Mouse (Mus musculus): Measurements from ENCODE around the gene Rbfox2. TPM values are rescaled to one million over a fixed set of nuclear protein-coding genes. Genes with fewer than 3 reads are reported as not detected.
A peak's percentile ranks its signal among the peaks of the same experiment; 100 is the strongest.

The Rbfox2 gene
- polyA plus RNA-seq, 1 experiment from 2014 or later = 81.9 TPM

DNA sequence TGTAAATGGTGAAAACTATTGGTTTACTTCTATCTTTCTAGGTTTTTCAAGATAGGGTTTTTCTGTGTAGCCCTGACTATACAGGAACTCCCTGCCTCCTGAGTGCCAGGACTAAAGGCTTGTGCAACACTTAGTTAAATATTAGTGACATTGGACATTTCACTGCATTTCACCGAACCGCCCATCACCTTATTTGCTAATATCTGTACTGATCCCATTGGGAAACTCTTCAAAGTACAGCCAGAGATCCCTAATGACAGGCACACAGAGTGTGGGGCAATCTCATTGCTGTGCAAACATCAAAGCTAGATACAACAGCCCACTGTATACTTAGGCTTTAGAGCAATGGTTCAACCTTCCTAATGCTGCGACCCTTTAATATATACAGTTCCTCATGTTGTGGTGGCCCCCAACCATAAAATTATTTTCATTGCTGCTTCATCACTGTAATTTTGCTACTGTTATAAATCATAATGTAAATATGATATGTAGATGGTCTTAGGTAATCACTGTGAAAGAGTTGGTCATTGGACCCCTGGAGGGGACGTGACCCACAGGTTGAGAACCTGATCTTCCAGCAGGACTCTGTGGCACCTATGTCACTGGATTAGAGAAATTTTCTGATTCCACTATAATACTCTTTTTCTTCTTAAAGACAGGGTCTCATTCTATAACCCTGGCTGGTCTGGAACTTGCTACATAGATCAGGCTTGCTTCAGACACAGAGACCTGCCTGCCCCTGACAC lies 182.3 kb downstream of the Rbfox2 start:
- WGBS = 96% methylated on average over 4 of the region's 4 CpGs
- no peak for DNase-seq (ENCODE audit: low spot score)
- ATAC-seq (replicated peaks; ENCODE audit: insufficient number of reproducible peaks, low FRiP score, low TSS enrichment, low read depth) = no peak

DNA sequence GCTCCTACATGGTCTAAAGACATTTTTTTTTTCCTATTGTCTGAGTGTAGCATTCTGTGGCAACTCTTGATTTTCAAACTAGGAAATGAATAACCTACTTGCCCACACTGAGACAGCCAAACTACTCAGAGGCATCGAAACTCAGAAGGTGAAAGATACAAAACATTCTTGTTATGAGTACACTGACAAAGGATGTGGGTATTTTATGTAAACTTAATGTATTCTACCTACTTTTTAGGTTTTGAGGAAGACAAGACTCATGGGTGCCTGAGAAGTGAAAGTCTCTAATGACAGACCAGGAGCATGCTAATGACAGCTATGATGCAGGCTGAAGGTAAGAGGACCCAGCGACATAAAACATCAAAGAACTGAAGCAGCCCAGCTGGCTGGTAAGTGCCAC lies 184.0 kb downstream of the Rbfox2 start:
- ATAC-seq (replicated peaks; ENCODE audit: insufficient number of reproducible peaks, low FRiP score, low TSS enrichment, low read depth) (no peak), DNase-seq (ENCODE audit: low spot score) (no peak)
- no peaks in the 10 kb centered on the region for H3K36me3 ChIP-seq (replicated peaks; ENCODE audit: control insufficient read depth, insufficient read depth, low read depth, low read length)
- H3K4me2 ChIP-seq (ENCODE audit: low read depth, low read length) = no peak overlapping the region
- H3K4me1 ChIP-seq (ENCODE audit: control insufficient read depth, insufficient read depth, low read length) = no peaks in the 10 kb centered on the region
- no peaks in the 10 kb centered on the region for H3K27me3 ChIP-seq (ENCODE audit: control insufficient read depth, insufficient read depth, low read length)
- no peak overlapping the region for H3K27ac ChIP-seq (replicated peaks; ENCODE audit: low read depth, low read length)
- WGBS = 90% methylated on average over 2 of the region's 2 CpGs
- H3K9ac ChIP-seq (replicated peaks; ENCODE audit: low read length) = no peak overlapping the region
- H3K4me3 ChIP-seq (ENCODE audit: low read depth, low read length) = no peak overlapping the region
- no peaks in the 10 kb centered on the region for H3K9me3 ChIP-seq (replicated peaks; ENCODE audit: control insufficient read depth, low read length)

More for the DNA sequence above, 182.3 kb downstream of the Rbfox2 start:
- H3K36me3 ChIP-seq (replicated peaks; ENCODE audit: control insufficient read depth, insufficient read depth, low read depth, low read length) = no peaks in the 10 kb centered on the region
- no peaks in the 10 kb centered on the region for H3K27me3 ChIP-seq (ENCODE audit: control insufficient read depth, insufficient read depth, low read length)
- H3K4me3 ChIP-seq (ENCODE audit: low read depth, low read length) = no peak overlapping the region
- H3K4me1 ChIP-seq (ENCODE audit: control insufficient read depth, insufficient read depth, low read length) = no peaks in the 10 kb centered on the region
- H3K9me3 ChIP-seq (replicated peaks; ENCODE audit: control insufficient read depth, low read length) = no peaks in the 10 kb centered on the region
- H3K9ac ChIP-seq (replicated peaks; ENCODE audit: low read length) = no peak overlapping the region
- H3K4me2 ChIP-seq (ENCODE audit: low read depth, low read length) = no peak overlapping the region
- no peak overlapping the region for H3K27ac ChIP-seq (replicated peaks; ENCODE audit: low read depth, low read length)

DNA sequence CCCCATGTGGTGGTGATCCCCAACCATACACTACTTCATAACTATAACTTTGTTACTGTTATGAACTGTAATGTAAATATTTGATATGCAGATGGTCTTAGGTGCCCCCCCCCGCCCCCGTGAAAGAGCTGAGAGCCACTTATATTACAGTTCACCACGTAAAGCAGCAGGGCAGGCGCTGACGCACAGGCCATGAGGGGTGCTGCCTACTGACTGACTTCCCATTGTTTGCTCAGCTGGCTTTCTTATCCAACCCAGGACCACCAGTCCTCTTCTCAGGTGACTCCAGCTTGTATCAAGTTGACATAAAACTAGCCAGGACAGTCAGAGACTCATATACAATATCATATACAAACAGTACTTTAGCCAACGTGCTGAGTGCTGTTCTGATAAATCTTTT lies 184.6 kb downstream of the Rbfox2 start:
- H3K27ac ChIP-seq (replicated peaks; ENCODE audit: low read depth, low read length) = no peak overlapping the region
- ATAC-seq (replicated peaks; ENCODE audit: insufficient number of reproducible peaks, low FRiP score, low TSS enrichment, low read depth) = no peak
- no peak overlapping the region for H3K9ac ChIP-seq (replicated peaks; ENCODE audit: low read length)
- WGBS = 62% methylated on average over 6 of the region's 6 CpGs
- no peaks in the 10 kb centered on the region for H3K27me3 ChIP-seq (ENCODE audit: control insufficient read depth, insufficient read depth, low read length)
- H3K4me1 ChIP-seq (ENCODE audit: control insufficient read depth, insufficient read depth, low read length) = no peaks in the 10 kb centered on the region
- H3K36me3 ChIP-seq (replicated peaks; ENCODE audit: control insufficient read depth, insufficient read depth, low read depth, low read length) = no peaks in the 10 kb centered on the region
- H3K4me3 ChIP-seq (ENCODE audit: low read depth, low read length) = no peak overlapping the region
- no peak overlapping the region for H3K4me2 ChIP-seq (ENCODE audit: low read depth, low read length)
- DNase-seq (ENCODE audit: low spot score) = peak; percentile 24
- no peaks in the 10 kb centered on the region for H3K9me3 ChIP-seq (replicated peaks; ENCODE audit: control insufficient read depth, low read length)

GRCm38 (mm10) chr15:77119666-77120065 lies 187.1 kb downstream of the Rbfox2 start:
- no peak for ATAC-seq (replicated peaks; ENCODE audit: insufficient number of reproducible peaks, low FRiP score, low TSS enrichment, low read depth)

DNA sequence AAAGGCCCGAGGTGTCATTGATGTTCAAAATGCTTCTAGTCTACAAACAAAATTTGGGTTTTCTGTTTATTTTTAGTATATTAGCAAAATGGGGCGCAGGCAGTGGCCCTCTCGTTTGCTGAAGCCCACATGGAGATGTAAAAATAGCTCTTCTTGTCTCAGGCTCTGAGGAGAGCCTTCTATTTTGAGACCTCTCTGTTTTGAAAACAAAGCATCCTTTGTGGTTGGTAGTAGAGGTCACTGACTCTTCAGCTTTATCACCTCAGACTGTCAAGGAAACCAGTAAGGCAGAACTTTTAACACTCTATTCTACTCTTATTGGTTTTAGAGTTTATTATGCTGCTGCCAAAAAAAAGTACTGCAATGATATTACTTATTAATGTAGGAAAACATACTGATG lies 189.6 kb downstream of the Rbfox2 start:
- DNase-seq (ENCODE audit: low spot score) = no peak
- no peak overlapping the region for H3K4me3 ChIP-seq (ENCODE audit: low read depth, low read length)
- no peaks in the 10 kb centered on the region; the same call in 1 of the 2 replicates for H3K36me3 ChIP-seq (replicated peaks; ENCODE audit: control insufficient read depth, insufficient read depth, low read depth, low read length)
- WGBS = 24% methylated on average over 3 of the region's 3 CpGs
- no peak overlapping the region for H3K9ac ChIP-seq (replicated peaks; ENCODE audit: low read length)
- no peak overlapping the region for H3K27ac ChIP-seq (replicated peaks; ENCODE audit: low read depth, low read length)
- ATAC-seq (replicated peaks; ENCODE audit: insufficient number of reproducible peaks, low FRiP score, low TSS enrichment, low read depth) = no peak
- H3K9me3 ChIP-seq (replicated peaks; ENCODE audit: control insufficient read depth, low read length) = no peaks in the 10 kb centered on the region
- no peaks in the 10 kb centered on the region for H3K4me1 ChIP-seq (ENCODE audit: control insufficient read depth, insufficient read depth, low read length)
- H3K4me2 ChIP-seq (ENCODE audit: low read depth, low read length) = no peak overlapping the region
- H3K27me3 ChIP-seq (ENCODE audit: control insufficient read depth, insufficient read depth, low read length) = no peaks in the 10 kb centered on the region

More at GRCm38 (mm10) chr15:77119666-77120065, 187.1 kb downstream of the Rbfox2 start:
- DNase-seq (ENCODE audit: low spot score) = no peak
- H3K9me3 ChIP-seq (replicated peaks; ENCODE audit: control insufficient read depth, low read length) = no peaks in the 10 kb centered on the region
- WGBS = 96% methylated on average over 7 of the region's 7 CpGs
- H3K4me1 ChIP-seq (ENCODE audit: control insufficient read depth, insufficient read depth, low read length) = no peaks in the 10 kb centered on the region
- no peaks in the 10 kb centered on the region for H3K27me3 ChIP-seq (ENCODE audit: control insufficient read depth, insufficient read depth, low read length)
- H3K4me2 ChIP-seq (ENCODE audit: low read depth, low read length) = no peak overlapping the region
- H3K36me3 ChIP-seq (replicated peaks; ENCODE audit: control insufficient read depth, insufficient read depth, low read depth, low read length) = no peaks in the 10 kb centered on the region; the same call in 1 of the 2 replicates
- H3K27ac ChIP-seq (replicated peaks; ENCODE audit: low read depth, low read length) = no peak overlapping the region
- no peak overlapping the region for H3K4me3 ChIP-seq (ENCODE audit: low read depth, low read length)
- no peak overlapping the region for H3K9ac ChIP-seq (replicated peaks; ENCODE audit: low read length)

GRCm38 (mm10) chr15:77116139-77116722 lies 190.6 kb downstream of the Rbfox2 start:
- no peak overlapping the region for H3K27ac ChIP-seq (replicated peaks; ENCODE audit: low read depth, low read length)
- H3K4me2 ChIP-seq (ENCODE audit: low read depth, low read length) = no peak overlapping the region
- H3K9me3 ChIP-seq (replicated peaks; ENCODE audit: control insufficient read depth, low read length) = no peaks in the 10 kb centered on the region
- no peaks in the 10 kb centered on the region for H3K4me1 ChIP-seq (ENCODE audit: control insufficient read depth, insufficient read depth, low read length)
- H3K27me3 ChIP-seq (ENCODE audit: control insufficient read depth, insufficient read depth, low read length) = no peaks in the 10 kb centered on the region
- H3K4me3 ChIP-seq (ENCODE audit: low read depth, low read length) = no peak overlapping the region
- ATAC-seq (replicated peaks; ENCODE audit: insufficient number of reproducible peaks, low FRiP score, low TSS enrichment, low read depth) = no peak
- H3K9ac ChIP-seq (replicated peaks; ENCODE audit: low read length) = no peak overlapping the region
- H3K36me3 ChIP-seq (replicated peaks; ENCODE audit: control insufficient read depth, insufficient read depth, low read depth, low read length) = no peaks in the 10 kb centered on the region; the same call in 1 of the 2 replicates
- DNase-seq (ENCODE audit: low spot score) = no peak
- 85% methylated on average over 9 of the region's 9 CpGs for WGBS

DNA sequence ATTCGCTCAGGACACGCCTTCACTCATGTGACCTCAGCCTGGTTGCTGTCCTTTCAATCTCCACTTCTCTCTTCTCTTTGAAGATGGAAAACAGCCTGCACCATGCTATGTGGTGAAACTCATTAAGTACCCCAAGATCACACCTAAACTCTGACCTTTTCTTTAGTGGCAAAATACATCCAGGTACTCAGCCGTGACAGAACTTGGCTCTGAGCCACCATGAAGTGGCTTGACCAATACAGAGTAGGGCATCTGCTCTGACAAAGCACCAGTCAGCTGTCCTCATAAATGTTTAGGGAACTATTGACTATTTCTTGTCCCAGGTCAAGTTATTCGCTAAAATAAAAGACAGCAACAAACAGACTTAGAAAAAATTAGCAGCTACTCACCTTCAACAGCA lies 191.3 kb downstream of the Rbfox2 start:
- 89% methylated on average over 4 of the region's 4 CpGs for WGBS
- DNase-seq (ENCODE audit: low spot score) (no peak), ATAC-seq (replicated peaks; ENCODE audit: insufficient number of reproducible peaks, low FRiP score, low TSS enrichment, low read depth) (no peak)
- H3K4me3 ChIP-seq (ENCODE audit: low read depth, low read length) = no peak overlapping the region
- H3K27me3 ChIP-seq (ENCODE audit: control insufficient read depth, insufficient read depth, low read length) = no peaks in the 10 kb centered on the region
- no peak overlapping the region for H3K27ac ChIP-seq (replicated peaks; ENCODE audit: low read depth, low read length)
- no peaks in the 10 kb centered on the region for H3K9me3 ChIP-seq (replicated peaks; ENCODE audit: control insufficient read depth, low read length)
- no peaks in the 10 kb centered on the region for H3K4me1 ChIP-seq (ENCODE audit: control insufficient read depth, insufficient read depth, low read length)
- H3K4me2 ChIP-seq (ENCODE audit: low read depth, low read length) = no peak overlapping the region
- H3K36me3 ChIP-seq (replicated peaks; ENCODE audit: control insufficient read depth, insufficient read depth, low read depth, low read length) = no peaks in the 10 kb centered on the region; the same call in 1 of the 2 replicates
- H3K9ac ChIP-seq (replicated peaks; ENCODE audit: low read length) = no peak overlapping the region

GRCm38 (mm10) chr15:77113591-77113990 lies 193.2 kb downstream of the Rbfox2 start:
- DNase-seq (ENCODE audit: low spot score) = peak; percentile 17
- no peak for ATAC-seq (replicated peaks; ENCODE audit: insufficient number of reproducible peaks, low FRiP score, low TSS enrichment, low read depth)
- H3K9ac ChIP-seq (replicated peaks; ENCODE audit: low read length) = no peak overlapping the region
- no peaks in the 10 kb centered on the region; the same call in none of the 2 replicates for H3K36me3 ChIP-seq (replicated peaks; ENCODE audit: control insufficient read depth, insufficient read depth, low read depth, low read length)
- 86% methylated on average over 9 of the region's 9 CpGs for WGBS
- H3K27ac ChIP-seq (replicated peaks; ENCODE audit: low read depth, low read length) = no peak overlapping the region
- no peak overlapping the region for H3K4me3 ChIP-seq (ENCODE audit: low read depth, low read length)
- no peaks in the 10 kb centered on the region for H3K9me3 ChIP-seq (replicated peaks; ENCODE audit: control insufficient read depth, low read length)
- no peaks in the 10 kb centered on the region for H3K4me1 ChIP-seq (ENCODE audit: control insufficient read depth, insufficient read depth, low read length)
- H3K27me3 ChIP-seq (ENCODE audit: control insufficient read depth, insufficient read depth, low read length) = no peaks in the 10 kb centered on the region
- no peak overlapping the region for H3K4me2 ChIP-seq (ENCODE audit: low read depth, low read length)

Data from embryonic facial prominence, embryonic 11.5 days (tissue).